Mouse (Mus musculus) brain, embryonic 14.5 days (tissue): Measurements from ENCODE around the gene Tedc2. TPM values are rescaled to one million over a fixed set of nuclear protein-coding genes. Genes with fewer than 3 reads are reported as not detected.

Source experiments
- DNase-seq: peaks from one replicate; pipeline ENCODE4 v3.0.0-alpha.2; 2011; ENCODE audit warnings: low read depth
- CTCF ChIP-seq: fragments of 200-500 bp; IDR thresholded peaks from 2 replicates; pipeline ENCODE4 v1.5.1; 2012; ENCODE audit warnings: inconsistent platforms, mild to moderate bottlenecking, moderate library complexity, borderline replicate concordance; ENCODE audit not compliant: insufficient read depth, insufficient read length; ENCODE audit errors: extremely low read depth
- POLR2A ChIP-seq: fragments of 200-500 bp; IDR thresholded peaks from 2 replicates; pipeline ENCODE4 v1.6.1; 2012; ENCODE audit warnings: mild to moderate bottlenecking, inconsistent platforms, borderline replicate concordance; ENCODE audit not compliant: poor library complexity, insufficient read depth, insufficient read length, severe bottlenecking; ENCODE audit errors: extremely low read depth
- polyA plus RNA-seq: library from polyadenylated mRNA; depleted of rRNA; stranded (reverse); fragments of >200 nt; gene quantifications from 2 replicates; pipeline ENCODE4 v1.2.3, GENCODE M21; 2012

Gene Tedc2
- polyA plus RNA-seq, 1 experiment = 25.3 TPM

GRCm38 (mm10) chr17:24210591-24210990 lies 10.1 kb downstream of the Tedc2 start:
- TF ChIP-seq CTCF (no peak), POLR2A (no peak)
- no peak for DNase-seq

- TF ChIP-seq CTCF (no peak), POLR2A (no peak)
- no peak for DNase-seq
Observed at GRCm38 (mm10) chr17:24209916-24210240, 10.8 kb downstream of the Tedc2 start.

DNA sequence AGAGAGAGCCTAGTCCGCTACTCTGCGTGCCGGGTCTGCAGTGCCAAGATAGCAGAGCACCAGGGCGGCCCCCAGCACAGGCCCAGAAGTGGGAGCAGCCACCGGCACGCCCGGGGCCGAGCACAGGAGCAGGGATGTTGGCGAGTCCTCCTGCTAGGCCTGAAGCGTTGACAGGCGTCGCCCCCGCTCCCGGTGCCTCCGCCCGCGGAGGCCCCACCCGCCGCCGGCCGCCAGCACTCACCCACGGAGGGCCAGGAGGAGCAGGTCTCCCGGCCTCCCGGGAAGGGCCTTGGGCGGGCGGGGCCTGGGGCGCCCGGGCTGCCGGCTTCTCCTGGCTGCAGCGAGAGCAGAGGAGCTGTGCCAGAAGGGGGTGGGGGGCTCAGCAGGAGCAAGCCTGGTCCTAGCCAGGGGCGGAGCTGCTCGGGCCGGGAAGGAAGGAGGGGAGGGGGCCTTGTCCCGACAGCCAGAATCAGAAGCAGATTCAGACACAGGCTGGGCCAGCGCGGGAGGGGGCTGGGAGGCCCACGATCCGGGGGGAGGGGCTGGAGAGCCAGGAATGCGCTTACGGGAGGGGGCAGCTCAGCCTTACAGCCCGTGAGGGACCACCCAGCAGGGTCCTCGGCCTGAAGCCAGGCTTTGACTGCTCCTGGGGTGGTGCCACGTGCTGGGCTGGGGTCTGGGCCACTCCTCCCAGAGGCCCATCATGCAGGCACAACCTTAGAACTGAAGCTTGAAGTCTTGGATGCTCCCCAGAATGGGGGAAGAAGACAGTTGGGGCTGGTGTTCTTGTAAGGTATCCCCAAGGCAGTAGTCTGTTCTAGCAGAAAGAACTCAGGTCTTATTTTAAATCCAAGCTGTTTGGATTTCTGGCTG lies 11.4 kb downstream of the Tedc2 start, which contains the start of gene Ntn3:
TSS of gene Ntn3 (minus strand) at position 489 of the 873 bp plus-strand sequence.
- DNase-seq = peak; percentile 91
- TF ChIP-seq CTCF (no peak), POLR2A (no peak)

DNA sequence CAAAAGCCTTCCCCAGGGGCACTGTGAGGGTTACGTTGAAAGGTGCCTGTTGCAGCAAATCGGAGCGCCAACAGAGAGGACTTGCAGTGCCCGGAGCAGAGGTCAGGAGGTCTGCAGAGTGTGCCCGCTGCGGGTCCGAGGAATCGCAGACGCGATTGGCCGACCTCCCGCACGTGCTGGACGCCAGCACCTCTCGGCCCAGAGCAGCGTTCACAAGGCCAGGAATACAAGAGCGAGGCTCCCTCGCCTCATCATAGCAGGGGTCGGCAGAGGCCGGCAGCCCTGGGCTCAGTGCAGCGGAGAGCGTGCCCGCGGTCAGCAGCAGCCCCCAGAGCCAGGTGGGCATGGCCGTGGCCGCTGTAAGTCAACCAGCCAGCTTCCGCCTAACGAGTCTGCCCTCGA lies 12.0 kb downstream of the Tedc2 start:
- TF ChIP-seq CTCF (no peak), POLR2A (0 out of 2 replicates have a peak, but pooled peaks have one; percentile 3)
- DNase-seq = peak; percentile 44

GRCm38 (mm10) chr17:24207768-24208640 lies 12.6 kb downstream of the Tedc2 start:
- TF ChIP-seq CTCF (no peak), POLR2A (no peak)
- DNase-seq = no peak

- TF ChIP-seq POLR2A (no peak), CTCF (peak; percentile 9; the same call in 1 of the 2 replicates)
- peak; percentile 78 for DNase-seq
Observed at GRCm38 (mm10) chr17:24206451-24207351, 13.9 kb downstream of the Tedc2 start.

DNA sequence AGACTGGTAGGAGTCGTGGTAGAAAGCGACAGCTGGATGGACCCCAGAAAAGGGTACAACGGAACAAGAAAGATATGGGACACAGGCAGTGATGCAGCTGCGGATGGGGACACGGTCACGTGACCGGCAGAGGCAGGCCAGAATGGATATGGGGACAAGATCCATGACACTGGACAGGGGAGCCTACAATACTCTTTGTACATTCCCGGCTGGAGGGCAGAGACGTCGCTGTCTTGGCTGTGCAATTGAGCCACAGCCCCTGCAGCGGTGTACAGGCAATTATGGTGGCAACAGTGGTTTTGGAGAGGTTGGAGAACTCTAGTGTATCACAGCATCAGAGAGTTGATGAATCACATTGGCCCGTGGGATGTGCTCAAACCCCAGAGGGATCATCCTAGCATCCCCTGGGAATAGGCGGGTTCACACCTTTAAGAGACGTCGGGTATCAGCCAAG lies 14.7 kb downstream of the Tedc2 start:
- no peak for DNase-seq
- TF ChIP-seq POLR2A = no peak
- TF ChIP-seq CTCF = no peak

DNA sequence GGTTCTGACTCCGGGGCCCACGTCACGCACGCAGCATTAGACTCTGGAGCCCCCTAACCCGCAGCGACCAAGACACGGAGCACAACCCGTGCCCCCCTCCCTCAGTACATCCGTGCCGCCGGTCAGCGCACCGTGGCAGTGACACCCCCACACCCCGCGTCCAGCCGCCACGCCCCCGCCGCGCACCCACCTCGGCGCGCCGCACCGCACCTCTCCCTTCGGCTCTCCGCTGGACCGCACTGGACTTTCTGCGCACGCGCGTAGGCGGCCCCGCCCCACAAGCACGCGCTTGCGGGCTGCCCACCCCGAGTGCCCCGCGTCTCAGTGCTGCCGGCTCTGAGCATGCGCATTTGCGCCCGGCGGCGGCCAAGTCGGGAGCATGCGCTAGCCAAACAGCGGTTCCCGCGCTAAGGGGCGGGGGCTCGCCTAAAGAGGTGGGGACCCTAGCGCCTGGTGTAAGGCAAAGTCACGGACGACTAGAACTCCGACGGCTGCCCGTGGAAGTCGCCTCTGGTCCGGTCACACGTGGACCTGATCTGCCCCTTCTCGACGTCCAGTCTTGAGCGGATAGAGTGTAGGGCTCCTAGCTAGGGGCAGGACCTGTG lies 15.3 kb downstream of the Tedc2 start, which contains the start of gene Tbc1d24:
TSS of gene Tbc1d24 (minus strand) at position 279 of the 605 bp plus-strand sequence.
- peak; percentile 98 for DNase-seq
- no peak for TF ChIP-seq CTCF
- TF ChIP-seq POLR2A = peak; percentile 75

GRCm38 (mm10) chr17:24204846-24205245 lies 15.8 kb downstream of the Tedc2 start:
- TF ChIP-seq POLR2A = no peak
- no peak for TF ChIP-seq CTCF
- DNase-seq = peak; percentile 13

DNA sequence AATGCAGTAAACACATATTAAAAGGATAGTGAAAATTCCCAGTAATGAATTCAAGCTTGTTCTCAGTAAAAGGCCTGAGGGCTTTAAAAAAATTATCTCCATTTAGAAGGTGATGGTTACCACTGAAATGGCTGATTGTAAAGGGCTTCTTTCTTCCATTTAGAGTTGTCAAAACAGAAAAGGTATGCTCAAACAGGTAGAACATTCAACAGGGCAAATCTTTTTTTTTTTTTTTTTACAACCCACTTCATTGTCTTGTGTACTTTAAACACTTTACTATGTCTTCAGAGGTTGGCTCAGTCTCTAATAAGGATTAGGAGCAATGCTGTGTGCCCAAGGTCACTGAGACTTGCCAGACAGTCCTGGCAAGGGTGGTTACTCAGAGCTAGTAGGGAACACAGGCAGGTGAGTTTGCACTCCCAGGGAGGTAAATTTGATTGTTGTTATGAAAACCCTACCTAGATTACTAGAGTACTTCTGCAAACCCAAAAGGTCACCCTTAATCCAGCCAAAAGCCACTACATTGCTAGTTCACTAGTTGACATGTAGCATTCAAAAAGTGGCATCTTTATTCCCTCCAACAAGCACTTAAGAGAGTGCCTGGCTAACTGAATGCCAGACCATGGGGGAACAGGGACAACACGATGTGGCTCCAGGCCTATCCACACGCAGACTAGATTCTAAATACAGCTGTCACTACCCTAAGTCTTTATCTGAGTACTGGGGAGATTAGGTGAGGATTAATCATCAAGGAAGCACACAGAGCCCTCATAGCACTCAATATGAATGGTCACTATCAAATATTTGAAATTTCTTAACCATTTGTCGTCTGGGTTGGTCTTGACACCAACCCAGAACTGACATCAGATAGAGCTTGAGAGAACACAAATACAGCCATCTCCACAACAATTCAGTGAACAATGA lies 16.8 kb downstream of the Tedc2 start:
- TF ChIP-seq POLR2A = no peak
- TF ChIP-seq CTCF = no peak

DNA sequence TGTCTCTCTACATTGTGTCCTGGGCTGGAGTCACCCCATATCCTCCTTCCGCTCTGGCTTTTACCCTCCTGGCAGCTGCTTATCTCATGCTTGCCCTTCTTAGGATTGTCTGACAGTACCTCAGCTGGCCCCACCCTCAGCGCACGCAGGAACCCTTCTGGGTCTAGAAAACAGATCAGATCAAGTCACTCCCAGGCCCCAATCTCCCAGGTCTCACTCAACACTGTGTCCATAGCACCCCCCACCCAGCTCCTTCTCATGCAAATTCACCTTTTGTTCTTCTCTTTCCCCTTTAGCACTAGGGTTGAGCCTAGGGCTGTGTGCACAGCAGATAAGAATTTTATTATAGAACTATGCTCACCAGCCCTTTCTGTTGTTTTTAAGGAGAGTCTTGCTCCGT lies 17.6 kb downstream of the Tedc2 start:
- TF ChIP-seq CTCF = no peak
- TF ChIP-seq POLR2A = no peak
- DNase-seq = no peak

More for the DNA sequence above, 16.8 kb downstream of the Tedc2 start:
- DNase-seq = no peak

DNA sequence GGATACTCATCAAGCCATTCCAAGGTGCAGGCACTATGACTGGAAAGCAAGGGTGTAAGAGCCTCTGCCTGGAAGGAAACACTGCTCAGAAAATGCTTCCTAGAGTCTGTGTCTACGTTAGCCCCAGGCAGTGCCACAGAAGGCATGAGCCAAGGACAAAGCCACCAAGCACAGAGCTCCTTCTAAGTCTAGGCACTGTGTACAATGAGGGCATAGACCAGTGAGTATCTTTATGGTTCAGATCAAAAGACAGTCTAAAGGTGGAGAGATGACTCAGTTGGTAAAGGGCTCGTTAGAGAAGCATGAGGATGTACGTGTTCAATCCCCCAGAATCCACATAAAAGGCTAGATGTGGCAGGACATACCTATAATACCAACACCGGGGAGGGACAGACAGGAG lies 19.6 kb downstream of the Tedc2 start:
- no peak for DNase-seq
- TF ChIP-seq POLR2A = no peak
- TF ChIP-seq CTCF = no peak
